Mouse (Mus musculus): ENCODE data around the gene Itga11. TPM values are rescaled to one million over a fixed set of nuclear protein-coding genes. Genes with fewer than 3 reads are reported as not detected.

Gene Itga11
- polyA plus RNA-seq (2015; fragmentation: Nextera tagmentation; extraction: Ambion mirVana), result 0.52 and 0.95 TPM in 2 replicates

- H3K4me2 ChIP-seq, result peak within 1 kb of the TSS; percentile 81
- peak within 1 kb of the TSS; percentile 45 for H3K9ac ChIP-seq
- no peak within 1 kb of the TSS for H3K27ac ChIP-seq
- peak; percentile 72 for ATAC-seq (replicated peaks; ENCODE audit: insufficient number of reproducible peaks, insufficient read depth, low FRiP score, low read depth)
- H3K4me1 ChIP-seq (replicated peaks), result peaks cover 20% of the 10 kb centered on the region
- H3K9me3 ChIP-seq (replicated peaks), result no peaks in the 10 kb centered on the region
- H3K4me3 ChIP-seq, result peak within 1 kb of the TSS; percentile 48
- under 1% methylated on average over 45 of the region's 45 CpGs for WGBS
- peaks cover 52% of the 10 kb centered on the region for H3K27me3 ChIP-seq
- no peaks in the 10 kb centered on the region for H3K36me3 ChIP-seq
These were observed at the start of gene Itga11 for GRCm38 (mm10) chr9:62677641-62678549. TSS of gene Itga11 (plus strand) at chr9:62677826.

- H3K9me3 ChIP-seq (replicated peaks), result no peaks in the 10 kb centered on the region
- H3K27me3 ChIP-seq, result no peaks in the 10 kb centered on the region
- no peak overlapping the region for H3K4me2 ChIP-seq
- H3K9ac ChIP-seq, result no peak overlapping the region
- WGBS, result 61% methylated on average over 10 of the region's 10 CpGs
- ATAC-seq (replicated peaks; ENCODE audit: insufficient number of reproducible peaks, insufficient read depth, low FRiP score, low read depth), result no peak
- H3K27ac ChIP-seq, result no peak overlapping the region
- H3K4me3 ChIP-seq, result no peak overlapping the region
- H3K36me3 ChIP-seq, result no peaks in the 10 kb centered on the region
- peaks cover 14% of the 10 kb centered on the region for H3K4me1 ChIP-seq (replicated peaks)
These were observed 46.9 kb upstream of the Itga11 start for GRCm38 (mm10) chr9:62630631-62631240.

DNA sequence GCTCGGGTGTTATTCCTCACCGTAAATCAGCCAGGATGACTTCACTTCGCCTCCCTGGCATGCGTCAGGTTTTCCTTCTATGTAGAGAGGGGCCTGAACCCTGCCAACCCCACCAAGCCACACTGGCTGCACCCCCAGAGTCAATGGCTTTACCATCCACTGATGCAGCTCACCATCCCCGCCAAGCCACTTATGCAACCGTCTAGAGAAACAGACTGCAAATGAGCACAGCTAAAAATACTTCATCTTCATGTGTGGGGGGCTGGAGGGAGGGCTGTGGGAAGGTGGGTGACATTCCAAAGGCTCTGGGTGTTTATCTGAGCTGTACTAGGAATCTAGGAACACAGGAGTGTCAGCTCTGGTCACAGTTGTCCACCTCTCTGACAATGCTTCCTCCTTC lies 45.2 kb upstream of the Itga11 start:
- H3K36me3 ChIP-seq, result no peaks in the 10 kb centered on the region
- H3K9ac ChIP-seq, result no peak overlapping the region
- H3K4me2 ChIP-seq, result peak overlapping the region; percentile 4; the same call in 1 of the 2 replicates
- H3K4me3 ChIP-seq, result no peak overlapping the region
- H3K4me1 ChIP-seq (replicated peaks), result peaks cover 14% of the 10 kb centered on the region
- H3K27ac ChIP-seq, result no peak overlapping the region
- H3K27me3 ChIP-seq, result no peaks in the 10 kb centered on the region
- no peaks in the 10 kb centered on the region for H3K9me3 ChIP-seq (replicated peaks)
- ATAC-seq (replicated peaks; ENCODE audit: insufficient number of reproducible peaks, insufficient read depth, low FRiP score, low read depth), result no peak
- 59% methylated on average over 6 of the region's 6 CpGs for WGBS

- Histone ChIP-seq H3K9me3 (replicated peaks) (no peaks in the 10 kb centered on the region), H3K36me3 (no peaks in the 10 kb centered on the region), H3K4me1 (replicated peaks) (peaks cover 7% of the 10 kb centered on the region), H3K4me3 (no peak overlapping the region), H3K27ac (no peak overlapping the region), H3K4me2 (no peak overlapping the region), H3K9ac (no peak overlapping the region), H3K27me3 (no peaks in the 10 kb centered on the region)
- 43% methylated on average over 6 of the region's 6 CpGs for WGBS
- no peak for ATAC-seq (replicated peaks; ENCODE audit: insufficient number of reproducible peaks, insufficient read depth, low FRiP score, low read depth)
These were observed 39.6 kb upstream of the Itga11 start for GRCm38 (mm10) chr9:62638045-62638444.

- ATAC-seq (replicated peaks; ENCODE audit: insufficient number of reproducible peaks, insufficient read depth, low FRiP score, low read depth), result no peak
- no peaks in the 10 kb centered on the region for H3K36me3 ChIP-seq
- no peaks in the 10 kb centered on the region for H3K9me3 ChIP-seq (replicated peaks)
- WGBS, result 52% methylated on average over 4 of the region's 4 CpGs
- peaks cover 7% of the 10 kb centered on the region for H3K4me1 ChIP-seq (replicated peaks)
- H3K27ac ChIP-seq, result no peak overlapping the region
- H3K27me3 ChIP-seq, result no peaks in the 10 kb centered on the region
- H3K4me3 ChIP-seq, result no peak overlapping the region
- H3K9ac ChIP-seq, result no peak overlapping the region
- H3K4me2 ChIP-seq, result no peak overlapping the region
These were observed 37.9 kb upstream of the Itga11 start for GRCm38 (mm10) chr9:62639686-62640085.

- 81% methylated on average over 2 of the region's 2 CpGs for WGBS
- Histone ChIP-seq H3K9ac (no peak overlapping the region), H3K4me2 (no peak overlapping the region), H3K4me3 (no peak overlapping the region), H3K9me3 (replicated peaks) (no peaks in the 10 kb centered on the region), H3K4me1 (replicated peaks) (peaks cover 7% of the 10 kb centered on the region), H3K27ac (no peak overlapping the region), H3K27me3 (no peaks in the 10 kb centered on the region), H3K36me3 (no peaks in the 10 kb centered on the region)
- no peak for ATAC-seq (replicated peaks; ENCODE audit: insufficient number of reproducible peaks, insufficient read depth, low FRiP score, low read depth)
These were observed 37.4 kb upstream of the Itga11 start for GRCm38 (mm10) chr9:62640188-62640587.

- no peaks in the 10 kb centered on the region for H3K9me3 ChIP-seq (replicated peaks)
- no peak overlapping the region for H3K4me3 ChIP-seq
- H3K4me2 ChIP-seq, result no peak overlapping the region
- H3K27ac ChIP-seq, result 0 out of 2 replicates have a peak overlapping the region, but pooled peaks have one; percentile 42
- no peaks in the 10 kb centered on the region for H3K36me3 ChIP-seq
- 0 out of 2 replicates have a peak, but pooled peaks cover 7% of the 10 kb centered on the region for H3K4me1 ChIP-seq (replicated peaks)
- 73% methylated on average over 6 of the region's 6 CpGs for WGBS
- ATAC-seq (replicated peaks; ENCODE audit: insufficient number of reproducible peaks, insufficient read depth, low FRiP score, low read depth), result no peak
- no peaks in the 10 kb centered on the region for H3K27me3 ChIP-seq
- H3K9ac ChIP-seq, result no peak overlapping the region
These were observed 31.8 kb upstream of the Itga11 start for GRCm38 (mm10) chr9:62645716-62646400.

DNA sequence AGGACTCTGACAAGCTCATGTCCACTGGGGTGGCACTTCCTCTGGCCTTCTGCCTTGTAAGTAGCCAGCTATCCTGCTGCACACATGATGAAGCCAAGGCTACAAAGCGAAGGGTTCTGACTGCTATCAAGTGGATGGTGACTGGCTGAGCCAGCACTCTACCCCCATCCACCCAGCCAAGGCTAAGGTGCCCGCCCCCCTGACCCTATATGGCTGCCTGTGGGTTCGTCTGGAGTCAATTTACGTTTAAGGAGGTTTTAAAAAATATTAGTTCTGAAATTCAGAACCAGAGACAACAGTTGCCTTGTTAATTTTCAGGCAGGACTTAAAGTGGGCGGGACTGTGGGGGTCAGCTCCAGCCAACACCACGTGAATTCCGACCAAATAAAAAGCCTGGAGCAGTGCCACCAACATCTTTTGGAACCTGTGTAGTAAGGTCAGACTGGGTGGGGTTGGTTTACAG lies 30.9 kb upstream of the Itga11 start:
- ATAC-seq (replicated peaks; ENCODE audit: insufficient number of reproducible peaks, insufficient read depth, low FRiP score, low read depth), result no peak; the same call in 1 of the 2 replicates
- Histone ChIP-seq H3K27ac (no peak overlapping the region), H3K9me3 (replicated peaks) (no peaks in the 10 kb centered on the region), H3K4me2 (no peak overlapping the region), H3K4me1 (replicated peaks) (0 out of 2 replicates have a peak, but pooled peaks cover 7% of the 10 kb centered on the region), H3K36me3 (no peaks in the 10 kb centered on the region), H3K4me3 (no peak overlapping the region), H3K27me3 (no peaks in the 10 kb centered on the region), H3K9ac (no peak overlapping the region)
- WGBS, result 66% methylated on average over 7 of the region's 7 CpGs

DNA sequence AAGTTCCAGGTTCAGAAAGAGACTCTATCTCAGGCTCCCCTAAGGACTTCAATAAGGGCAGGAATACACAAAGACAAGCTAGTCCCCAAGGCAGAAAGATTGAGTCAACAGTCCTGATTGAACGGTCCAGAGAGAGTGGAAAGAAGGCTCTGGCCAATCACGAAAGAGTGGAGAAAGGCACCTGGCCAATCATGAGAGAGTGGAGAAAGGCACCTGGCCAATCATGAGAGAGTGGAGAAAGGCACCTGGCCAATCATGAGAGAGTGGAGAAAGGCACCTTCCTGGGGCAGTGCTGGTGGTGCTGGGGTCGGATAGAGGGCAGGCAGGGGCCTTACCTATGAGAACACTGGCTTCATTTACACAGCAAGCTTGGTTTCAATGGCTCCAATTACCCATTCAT lies 28.2 kb upstream of the Itga11 start:
- H3K4me1 ChIP-seq (replicated peaks), result 0 out of 2 replicates have a peak, but pooled peaks cover 7% of the 10 kb centered on the region
- H3K27me3 ChIP-seq, result no peaks in the 10 kb centered on the region
- no peak overlapping the region for H3K27ac ChIP-seq
- no peak overlapping the region for H3K9ac ChIP-seq
- H3K9me3 ChIP-seq (replicated peaks), result no peaks in the 10 kb centered on the region
- H3K4me3 ChIP-seq, result no peak overlapping the region
- WGBS, result 81% methylated on average over 3 of the region's 3 CpGs
- no peaks in the 10 kb centered on the region for H3K36me3 ChIP-seq
- H3K4me2 ChIP-seq, result no peak overlapping the region
- no peak for ATAC-seq (replicated peaks; ENCODE audit: insufficient number of reproducible peaks, insufficient read depth, low FRiP score, low read depth)

DNA sequence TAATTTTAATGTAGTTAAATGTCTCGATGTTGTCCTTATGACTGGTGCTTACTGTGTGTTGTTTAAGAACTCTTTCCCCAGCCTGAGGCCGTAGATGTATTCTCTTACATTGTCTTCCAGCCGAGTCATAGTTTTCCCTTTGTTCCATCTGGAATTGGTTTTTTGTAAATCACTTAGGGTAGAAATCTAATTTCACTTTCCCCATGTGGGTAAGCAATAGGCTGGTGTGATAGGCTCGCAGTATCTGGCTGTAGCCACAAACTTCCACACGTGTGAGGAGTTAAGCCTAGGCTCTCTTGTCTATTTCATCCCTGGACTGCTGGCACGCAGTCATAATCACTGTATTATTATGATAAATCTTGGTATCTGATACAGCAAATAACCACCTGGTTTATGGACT lies 26.9 kb upstream of the Itga11 start:
- Histone ChIP-seq H3K27me3 (no peaks in the 10 kb centered on the region), H3K4me3 (no peak overlapping the region), H3K4me1 (replicated peaks) (0 out of 2 replicates have a peak, but pooled peaks cover 7% of the 10 kb centered on the region), H3K4me2 (no peak overlapping the region), H3K27ac (no peak overlapping the region), H3K9me3 (replicated peaks) (no peaks in the 10 kb centered on the region), H3K9ac (no peak overlapping the region), H3K36me3 (no peaks in the 10 kb centered on the region)
- no peak for ATAC-seq (replicated peaks; ENCODE audit: insufficient number of reproducible peaks, insufficient read depth, low FRiP score, low read depth)
- 89% methylated on average over 6 of the region's 6 CpGs for WGBS

- H3K36me3 ChIP-seq, result no peaks in the 10 kb centered on the region
- no peaks in the 10 kb centered on the region for H3K27me3 ChIP-seq
- no peak overlapping the region for H3K27ac ChIP-seq
- H3K9me3 ChIP-seq (replicated peaks), result no peaks in the 10 kb centered on the region
- ATAC-seq (replicated peaks; ENCODE audit: insufficient number of reproducible peaks, insufficient read depth, low FRiP score, low read depth), result no peak
- no peak overlapping the region for H3K9ac ChIP-seq
- H3K4me1 ChIP-seq (replicated peaks), result no peaks in the 10 kb centered on the region
- 60% methylated on average over 6 of the region's 6 CpGs for WGBS
- H3K4me2 ChIP-seq, result no peak overlapping the region
- H3K4me3 ChIP-seq, result no peak overlapping the region
These were observed 23.3 kb upstream of the Itga11 start for GRCm38 (mm10) chr9:62654336-62654735.
